Mouse (Mus musculus) megakaryocyte, embryonic 14.5 days (primary cell): ENCODE results near the gene Sparc. TPM values are rescaled to one million over a fixed set of nuclear protein-coding genes. Genes with fewer than 3 reads are reported as not detected.

Experiments used
- H3K27me3 ChIP-seq: replicated peaks from 2 replicates; pipeline ENCODE3; 2012; ENCODE audit warnings: inconsistent platforms
- H3K36me3 ChIP-seq: replicated peaks from 2 replicates; pipeline ENCODE3; 2012; ENCODE audit warnings: low read length, inconsistent platforms, mixed read lengths
- H3K4me1 ChIP-seq: 2 replicates; pipeline ENCODE4 v1.6.1; 2012; ENCODE audit warnings: inconsistent platforms
- H3K4me3 ChIP-seq: replicated peaks from 2 replicates; pipeline ENCODE3; 2012; ENCODE audit warnings: moderate library complexity, mild to moderate bottlenecking, inconsistent platforms
- H3K9me3 ChIP-seq: 2 replicates; pipeline ENCODE4 v1.6.1; 2012; ENCODE audit warnings: inconsistent platforms
- FLI1 ChIP-seq: IDR thresholded peaks from 2 replicates; pipeline ENCODE4 v1.6.1; 2012; ENCODE audit warnings: low read length, inconsistent platforms, mixed read lengths
- GATA1 ChIP-seq: IDR thresholded peaks from 3 replicates; pipeline ENCODE4 v1.6.1; 2012; ENCODE audit warnings: mixed read lengths, low read length, inconsistent platforms, borderline replicate concordance
- polyA plus RNA-seq: library from polyadenylated mRNA; stranded (reverse); fragments of >175 nt; gene quantifications from 2 replicates; pipeline ENCODE4 v1.2.3, GENCODE M21; 2012; ENCODE audit warnings: low replicate concordance; ENCODE audit not compliant: insufficient read depth

Gene Sparc
- polyA plus RNA-seq, 1 experiment: 11.1 TPM

DNA sequence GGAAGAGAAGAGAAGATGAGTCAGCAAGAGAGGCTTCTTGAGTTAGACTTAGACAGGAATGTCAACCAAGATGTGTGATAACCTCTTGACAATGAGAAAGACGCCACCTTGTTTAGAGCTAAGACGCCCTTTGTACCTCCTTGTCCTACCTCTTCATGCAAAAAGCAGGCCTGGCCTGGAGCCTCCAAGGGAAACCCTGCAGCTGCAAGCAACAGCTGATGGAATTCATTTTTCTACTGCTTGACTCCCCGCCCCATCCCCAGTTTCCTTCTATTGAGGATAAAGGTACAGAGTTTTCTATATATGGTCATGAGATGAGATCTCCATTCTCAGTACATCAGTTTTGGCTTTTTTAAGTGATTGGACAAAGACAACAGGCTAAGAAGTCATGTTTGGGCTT, 13.0 kb downstream of the Sparc start:
- H3K4me1 ChIP-seq: peaks cover 74% of the 10 kb centered on the region
- TF ChIP-seq FLI1 (no peak), GATA1 (no peak)
- peaks cover 3% of the 10 kb centered on the region for H3K27me3 ChIP-seq
- peaks cover 21% of the 10 kb centered on the region for H3K9me3 ChIP-seq
- peaks cover 47% of the 10 kb centered on the region for H3K36me3 ChIP-seq
- H3K4me3 ChIP-seq: no peak overlapping the region

DNA sequence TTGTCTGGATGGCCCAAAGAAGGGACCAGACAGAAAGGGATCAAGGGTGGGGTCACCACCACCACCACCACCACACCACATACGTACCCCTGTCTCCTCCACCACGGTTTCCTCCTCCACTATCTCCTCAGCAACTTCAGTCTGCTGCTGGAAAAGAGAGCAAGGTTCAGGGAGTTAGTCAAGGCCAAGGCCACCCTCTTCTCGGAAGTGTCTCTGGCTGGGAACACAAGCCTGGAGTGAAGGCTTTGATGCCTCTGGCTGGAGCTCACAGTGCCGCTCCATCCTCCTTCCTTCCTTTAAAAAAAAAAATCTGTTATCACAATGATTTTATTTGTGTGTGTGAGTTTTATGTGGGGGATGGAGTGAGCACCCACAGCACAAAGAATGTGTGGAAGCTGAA, 15.8 kb downstream of the Sparc start:
- Histone ChIP-seq H3K9me3 (peaks cover 21% of the 10 kb centered on the region), H3K27me3 (peaks cover 2% of the 10 kb centered on the region), H3K4me3 (peak overlapping the region; percentile 67), H3K4me1 (peaks cover 49% of the 10 kb centered on the region), H3K36me3 (peaks cover 52% of the 10 kb centered on the region)
- no peak for TF ChIP-seq GATA1

DNA sequence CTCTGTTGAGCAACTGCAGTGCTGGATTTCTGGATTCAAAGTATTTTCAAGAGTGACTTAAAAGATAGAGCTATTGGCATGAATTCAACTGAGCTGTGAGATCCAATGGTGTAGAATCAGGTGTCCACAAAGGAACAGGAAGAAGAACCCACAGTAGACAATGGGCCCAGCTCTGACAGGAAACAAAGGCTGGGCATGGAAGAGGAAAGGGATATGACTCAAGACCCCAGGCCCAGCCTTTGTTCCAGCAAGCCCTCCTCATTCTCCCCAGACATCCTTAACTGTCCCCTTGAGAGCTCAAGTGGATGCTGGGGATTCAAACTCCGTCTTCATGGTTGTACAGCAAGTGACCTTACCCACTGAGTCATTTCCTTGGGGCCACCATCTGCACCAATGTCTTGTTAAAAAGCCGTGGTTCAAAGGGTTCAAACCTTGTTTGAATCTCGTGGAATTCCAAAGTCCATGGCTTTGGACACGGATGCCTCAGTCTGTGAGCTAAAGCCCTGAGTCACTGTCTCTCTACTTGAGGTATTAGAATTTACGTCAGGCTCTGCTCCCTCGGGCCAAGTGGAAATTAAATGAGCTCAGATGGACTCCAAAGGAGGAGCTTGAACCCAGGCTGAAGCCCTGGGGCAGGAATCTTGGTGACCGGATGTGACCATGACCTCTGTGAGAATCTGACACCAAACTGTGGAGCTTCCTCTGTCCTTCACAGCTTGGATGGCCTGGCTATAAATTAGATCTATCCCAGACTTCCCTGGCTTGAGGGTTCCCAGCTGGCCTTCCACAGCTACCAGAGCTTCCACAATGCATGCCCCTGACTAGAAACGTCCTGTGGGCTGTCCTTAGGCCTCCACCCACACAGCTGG, 17.1 kb downstream of the Sparc start:
- H3K4me1 ChIP-seq: peaks cover 38% of the 10 kb centered on the region
- H3K36me3 ChIP-seq: peaks cover 57% of the 10 kb centered on the region
- H3K27me3 ChIP-seq: peaks cover 5% of the 10 kb centered on the region
- H3K4me3 ChIP-seq: no peak overlapping the region
- TF ChIP-seq FLI1 (no peak), GATA1 (no peak)
- peaks cover 21% of the 10 kb centered on the region for H3K9me3 ChIP-seq

DNA sequence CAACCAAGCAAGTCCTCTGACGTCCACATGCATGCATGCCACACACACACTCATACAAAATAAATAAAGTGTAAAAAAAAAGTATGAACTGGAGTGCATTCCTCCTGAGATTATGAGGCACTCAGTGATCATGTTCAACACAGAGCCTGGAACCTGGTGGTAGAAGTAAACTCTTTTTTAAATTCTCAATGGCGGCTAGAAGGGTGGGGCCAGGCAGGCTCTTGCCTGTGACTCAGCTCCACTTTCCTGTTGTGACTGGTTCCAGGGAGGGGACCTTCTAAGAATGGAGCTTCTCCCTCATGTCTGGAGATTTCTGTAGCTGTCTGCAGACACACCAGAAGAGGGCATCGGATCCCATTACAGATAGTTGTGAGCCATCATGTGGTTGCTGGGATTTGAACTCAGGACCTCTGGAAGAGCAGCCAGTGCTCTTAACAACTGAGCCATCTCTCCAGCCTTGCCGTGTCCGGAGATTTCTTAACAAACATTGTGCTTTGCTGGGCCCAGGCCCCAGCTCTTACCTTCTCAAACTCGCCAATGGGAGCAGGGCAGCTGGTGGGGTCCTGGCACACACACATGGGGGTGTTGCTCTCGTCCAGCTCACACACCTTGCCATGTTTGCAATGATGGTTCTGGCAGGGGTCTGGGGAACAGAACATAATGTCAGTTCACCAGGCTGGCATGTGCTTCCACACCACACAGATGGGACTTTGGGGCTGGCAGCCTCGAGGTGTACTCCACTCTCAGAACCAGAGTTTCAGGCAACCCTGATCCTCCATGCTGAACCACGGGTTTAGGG, 18.1 kb downstream of the Sparc start:
- peaks cover 21% of the 10 kb centered on the region for H3K9me3 ChIP-seq
- H3K36me3 ChIP-seq: peaks cover 61% of the 10 kb centered on the region
- no peak for TF ChIP-seq FLI1
- no peak for TF ChIP-seq GATA1
- peaks cover 5% of the 10 kb centered on the region for H3K27me3 ChIP-seq
- no peak overlapping the region for H3K4me3 ChIP-seq
- peaks cover 29% of the 10 kb centered on the region for H3K4me1 ChIP-seq

DNA sequence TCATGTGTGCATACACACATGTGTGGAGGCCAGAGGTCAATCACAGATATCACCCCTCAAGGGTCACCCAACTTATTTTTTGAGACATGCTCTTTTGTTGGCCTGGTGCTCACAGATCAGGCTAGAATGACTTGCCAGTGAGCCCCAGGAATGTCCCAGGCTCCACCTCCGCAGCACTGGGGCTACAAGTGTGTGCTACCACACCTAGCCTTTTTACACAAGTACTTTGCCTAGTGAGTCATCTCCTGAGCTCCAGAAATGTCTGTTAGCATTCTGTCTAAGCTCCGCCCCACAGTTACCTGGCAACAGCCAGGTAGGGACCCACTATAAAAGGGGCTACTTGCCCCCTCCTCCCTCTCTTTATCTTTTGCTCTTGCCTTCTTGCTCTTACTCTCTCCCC, 22.1 kb downstream of the Sparc start:
- Histone ChIP-seq H3K4me3 (no peak overlapping the region), H3K27me3 (peaks cover 15% of the 10 kb centered on the region), H3K4me1 (peaks cover 26% of the 10 kb centered on the region), H3K36me3 (peaks cover 52% of the 10 kb centered on the region), H3K9me3 (no peaks in the 10 kb centered on the region)
- TF ChIP-seq FLI1: no peak
- TF ChIP-seq GATA1: no peak

DNA sequence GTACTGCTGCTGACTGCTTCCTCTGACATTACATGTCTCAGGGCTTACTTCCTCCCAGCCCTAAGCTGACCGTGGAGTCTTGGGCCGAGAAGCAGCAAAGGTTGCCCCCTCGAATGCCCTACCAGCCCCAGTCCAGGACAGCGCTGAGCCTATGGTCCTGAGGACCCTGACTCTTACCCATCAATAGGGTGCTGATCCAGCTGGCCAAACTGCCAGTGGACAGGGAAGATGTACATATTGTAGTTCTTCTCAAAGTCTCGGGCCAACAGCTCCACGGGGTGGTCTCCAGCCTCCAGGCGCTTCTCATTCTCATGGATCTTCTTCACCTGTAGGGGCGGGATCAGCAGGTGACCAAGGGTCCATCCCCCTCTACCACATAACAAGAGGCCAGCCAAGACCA, 24.6 kb downstream of the Sparc start:
- Histone ChIP-seq H3K27me3 (peaks cover 15% of the 10 kb centered on the region), H3K4me1 (peaks cover 30% of the 10 kb centered on the region), H3K36me3 (peaks cover 40% of the 10 kb centered on the region), H3K9me3 (no peaks in the 10 kb centered on the region), H3K4me3 (no peak overlapping the region)
- no peak for TF ChIP-seq GATA1
- TF ChIP-seq FLI1: no peak

DNA sequence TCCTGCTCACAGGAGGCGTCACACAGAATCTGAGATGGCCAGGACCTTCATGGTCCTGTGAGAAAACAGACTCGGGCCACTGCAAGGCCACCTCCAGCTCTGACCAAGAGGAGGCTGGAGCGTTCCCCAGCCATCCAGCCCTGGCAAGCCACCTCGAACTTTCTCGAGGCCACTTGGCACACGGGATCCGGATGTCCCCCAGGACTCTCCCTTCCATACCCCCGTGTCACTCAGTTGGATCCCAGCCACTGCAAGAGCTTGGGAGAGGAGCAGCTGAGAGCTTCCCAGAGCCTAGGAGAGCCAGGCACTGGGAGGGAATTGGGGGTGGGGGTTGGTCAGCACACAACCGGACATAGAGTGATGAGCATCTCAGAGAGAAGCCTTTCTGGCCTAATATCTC, 25.5 kb downstream of the Sparc start:
- no peak for TF ChIP-seq FLI1
- TF ChIP-seq GATA1: no peak
- H3K4me3 ChIP-seq: no peak overlapping the region
- peaks cover 30% of the 10 kb centered on the region for H3K4me1 ChIP-seq
- H3K27me3 ChIP-seq: peaks cover 15% of the 10 kb centered on the region
- no peaks in the 10 kb centered on the region for H3K9me3 ChIP-seq
- H3K36me3 ChIP-seq: peaks cover 38% of the 10 kb centered on the region

DNA sequence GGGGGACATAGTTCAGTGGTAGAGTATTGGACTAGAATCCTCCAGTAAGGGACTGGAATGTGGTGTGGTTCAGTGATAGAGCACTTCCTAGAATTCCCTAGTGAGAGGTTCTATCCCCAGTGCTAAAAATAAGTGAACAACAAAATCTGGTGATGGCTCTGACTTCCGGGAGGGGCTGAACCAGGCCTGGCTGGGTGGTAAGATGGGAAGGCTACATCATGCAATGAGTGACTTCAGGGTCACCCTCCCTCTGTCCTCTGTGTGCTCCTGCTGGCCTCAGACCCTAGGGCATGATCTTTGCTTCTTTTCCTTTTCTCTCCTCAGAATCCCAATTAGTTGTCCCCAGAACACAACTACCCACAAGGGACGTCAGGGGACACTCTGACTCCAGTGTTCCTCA, 25.9 kb downstream of the Sparc start:
- TF ChIP-seq GATA1: no peak
- TF ChIP-seq FLI1: no peak
- Histone ChIP-seq H3K4me3 (no peak overlapping the region), H3K9me3 (no peaks in the 10 kb centered on the region), H3K36me3 (peaks cover 36% of the 10 kb centered on the region), H3K27me3 (peaks cover 13% of the 10 kb centered on the region), H3K4me1 (peaks cover 30% of the 10 kb centered on the region)

DNA sequence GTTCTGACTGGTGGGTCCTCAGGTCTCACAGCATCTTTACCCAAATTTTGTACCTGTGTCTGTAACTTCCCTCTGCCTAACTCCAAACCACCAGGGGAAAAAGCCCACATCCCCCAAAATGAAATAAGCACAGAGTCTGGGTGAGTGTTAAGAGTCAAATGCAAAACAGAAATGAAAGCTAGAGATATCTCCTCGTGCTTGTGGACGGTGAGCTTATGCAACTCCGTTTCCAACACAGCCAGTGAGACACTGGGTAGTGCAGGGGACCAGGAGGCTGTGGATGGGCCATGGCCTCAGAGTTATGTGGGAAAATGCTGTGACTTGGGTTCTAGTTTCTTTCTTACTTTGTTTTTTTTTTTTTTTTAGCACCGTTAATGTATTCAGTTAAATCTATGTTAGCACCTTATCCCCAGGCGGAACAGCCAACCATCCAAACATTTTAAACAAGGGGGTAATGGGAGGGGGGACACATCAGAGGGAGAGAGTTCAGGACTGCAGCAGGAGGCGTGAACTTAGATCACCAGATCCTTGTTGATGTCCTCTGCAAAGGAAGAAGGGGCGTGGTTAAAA, 27.8 kb downstream of the Sparc start:
- TF ChIP-seq GATA1 (no peak), FLI1 (no peak)
- peaks cover 10% of the 10 kb centered on the region for H3K27me3 ChIP-seq
- peaks cover 32% of the 10 kb centered on the region for H3K4me1 ChIP-seq
- no peaks in the 10 kb centered on the region for H3K9me3 ChIP-seq
- no peak overlapping the region for H3K4me3 ChIP-seq
- H3K36me3 ChIP-seq: peaks cover 31% of the 10 kb centered on the region

DNA sequence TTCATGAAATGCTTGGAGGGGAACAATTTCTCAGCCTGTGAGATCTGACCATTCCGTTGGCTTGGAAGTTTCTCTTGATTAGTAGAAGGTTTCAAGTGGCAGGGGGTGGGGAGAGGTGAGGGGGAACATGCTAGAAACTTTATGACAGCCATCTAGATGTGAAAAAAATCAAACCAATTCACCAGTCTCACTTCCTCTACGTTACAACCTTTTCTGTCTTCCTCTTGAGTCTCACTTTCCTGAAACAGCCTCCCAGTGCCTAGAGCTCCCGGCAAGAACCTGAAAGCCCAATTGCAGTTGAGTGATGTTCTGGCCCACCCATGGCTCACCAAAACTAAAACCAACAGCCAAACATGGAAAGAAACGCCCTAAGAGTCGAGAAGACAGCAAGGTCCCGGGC, 28.4 kb downstream of the Sparc start:
- Histone ChIP-seq H3K36me3 (peaks cover 25% of the 10 kb centered on the region), H3K4me3 (no peak overlapping the region)
- TF ChIP-seq FLI1: no peak
- no peak for TF ChIP-seq GATA1

More for the DNA sequence above, 28.4 kb downstream of the Sparc start:
- Histone ChIP-seq H3K9me3 (no peaks in the 10 kb centered on the region), H3K4me1 (peaks cover 36% of the 10 kb centered on the region), H3K27me3 (peaks cover 10% of the 10 kb centered on the region)
